Mouse (Mus musculus): Measurements from ENCODE around the gene Tbc1d9.

DNA sequence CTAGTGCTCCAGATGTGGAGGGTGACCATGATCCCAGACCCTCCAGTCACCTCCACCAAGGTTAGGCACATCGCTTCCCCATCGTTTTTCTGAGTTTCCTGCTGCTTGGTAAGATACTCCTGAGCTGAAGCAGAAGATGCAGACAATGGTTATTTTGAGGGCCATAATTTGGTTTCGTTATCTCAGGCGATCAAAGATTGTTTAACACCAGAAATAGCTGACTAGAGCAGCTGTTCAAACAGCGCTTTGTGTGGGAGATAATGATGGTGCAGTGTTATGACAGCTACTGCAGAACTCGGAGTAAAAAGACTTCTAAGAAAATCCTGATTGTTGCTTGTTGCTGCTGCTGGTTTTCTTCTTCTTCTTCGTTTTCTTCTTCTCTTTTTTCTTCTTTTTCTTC is 40.8 kb downstream of the Tbc1d9 start:
- TF ChIP-seq CTCF (IDR thresholded peaks at IDR 0.05; ENCODE audit: low read depth) (no peak), EP300 (IDR thresholded peaks at IDR 0.05; ENCODE audit: low read depth) (no peak)
